Mouse (Mus musculus) macrophage (primary cell): ENCODE measurements around the gene Gm49384. TPM values are rescaled to one million over a fixed set of nuclear protein-coding genes. Genes with fewer than 3 reads are reported as not detected.
A peak's percentile ranks its signal among the peaks of the same experiment; 100 is the strongest.

Experiments used
- H3K27ac ChIP-seq: fragments of 350-480 bp; formaldehyde crosslinking; 2 replicates; pipeline ENCODE4 v1.9.0; 2021
- H3K36me3 ChIP-seq: fragments of 350-480 bp; formaldehyde crosslinking; 2 replicates; pipeline ENCODE4 v1.9.0; 2021; ENCODE audit errors: inconsistent target
- H3K4me3 ChIP-seq: fragments of 350-480 bp; formaldehyde crosslinking; 2 replicates; pipeline ENCODE4 v1.9.0; 2021; ENCODE audit errors: inconsistent target
- H3K79me2 ChIP-seq: fragments of 350-480 bp; formaldehyde crosslinking; 2 replicates; pipeline ENCODE4 v1.9.0; 2021; ENCODE audit errors: inconsistent target
- WGBS: methylation state at CpG from one replicate; pipeline ENCODE4 v1.1.7; 2026; ENCODE audit warnings: inconsistent platforms; ENCODE audit not compliant: missing documents; 5-methylcytosine and 5-hydroxymethylcytosine counted together
- polyA plus RNA-seq: library from polyadenylated mRNA; stranded (reverse); fragments of 250-400 nt; gene quantifications from 3 replicates; pipeline ENCODE4 v1.2.4, GENCODE M21; 2018; ENCODE audit warnings: inconsistent platforms
- total RNA-seq, 78 experiments: library from RNA; depleted of rRNA; stranded (reverse); fragments of 250-400 nt; gene quantifications; 1 replicate in 9 of 78; 2 replicates in 24 of 78; 3 replicates in 43 of 78; 4 replicates in 2 of 78; pipeline ENCODE4 v1.2.4; 2018; ENCODE audit warnings: inconsistent platforms in 56 of 78

Gene Gm49384
- 1 to 10 TPM in 5 of 26 experiments, not detected in 21; 1.1 to 2.6 (median 1.5) TPM for total RNA-seq (2018; cell fraction: chromatin; rRNA removed)
- total RNA-seq (2018; cell fraction: cytosol; rRNA removed), result 1 to 10 TPM; 1.1 to 6.2 (median 3.6) TPM
- 1 to 10 TPM in 14 of 26 experiments, under 1 TPM in 3, not detected in 9; 0.71 to 4.3 (median 1.5) TPM for total RNA-seq (2018; cell fraction: nucleus; rRNA removed)
- 2.2 to 6.7 TPM (median 5.8 TPM) in 3 replicates for polyA plus RNA-seq

DNA sequence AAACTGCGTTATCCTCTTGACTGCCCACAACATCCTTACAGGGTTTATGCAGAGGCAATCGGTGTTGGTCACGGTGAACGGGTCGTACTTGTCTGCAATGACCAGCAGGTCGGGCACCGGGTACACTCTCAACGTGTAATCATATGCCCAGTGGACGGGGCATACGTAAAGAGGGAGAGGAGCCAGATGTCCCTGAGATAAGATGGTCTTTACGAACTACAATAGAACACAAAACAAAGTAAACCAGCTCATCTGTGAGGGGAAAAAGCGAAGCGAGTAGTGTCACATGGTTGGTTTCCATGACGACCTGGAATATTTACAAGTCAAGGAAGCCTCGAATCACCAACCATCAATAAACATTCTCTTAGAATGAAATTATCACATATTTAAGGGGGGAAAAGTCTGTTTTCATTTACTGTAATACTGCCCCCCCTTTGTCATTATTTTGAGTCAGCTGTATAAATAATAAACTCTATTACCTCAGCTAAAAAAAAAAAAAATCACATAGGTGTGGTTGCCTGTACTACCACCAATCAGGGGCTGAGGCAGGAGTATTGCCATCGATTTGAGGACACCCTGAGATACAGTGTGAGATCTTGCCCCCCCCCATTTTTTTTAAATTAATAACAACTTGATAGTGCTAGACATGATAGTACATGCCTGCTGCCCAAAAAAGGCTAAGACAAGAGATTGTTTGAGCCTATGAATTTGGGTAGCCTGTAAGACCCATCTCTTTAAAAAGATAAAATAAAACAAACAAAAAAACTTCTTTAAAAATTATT is at the start of gene Gm49384:
TSS of gene Gm49384 (minus strand) at position 216 of the 782 bp plus-strand sequence.
- 93% methylated on average over 16 of the region's 16 CpGs for WGBS
- H3K27ac ChIP-seq, result no peak within 1 kb of the TSS
- no peaks in the 10 kb centered on the region for H3K36me3 ChIP-seq
- no peak within 1 kb of the TSS for H3K4me3 ChIP-seq
- no peaks in the 10 kb centered on the region for H3K79me2 ChIP-seq

DNA sequence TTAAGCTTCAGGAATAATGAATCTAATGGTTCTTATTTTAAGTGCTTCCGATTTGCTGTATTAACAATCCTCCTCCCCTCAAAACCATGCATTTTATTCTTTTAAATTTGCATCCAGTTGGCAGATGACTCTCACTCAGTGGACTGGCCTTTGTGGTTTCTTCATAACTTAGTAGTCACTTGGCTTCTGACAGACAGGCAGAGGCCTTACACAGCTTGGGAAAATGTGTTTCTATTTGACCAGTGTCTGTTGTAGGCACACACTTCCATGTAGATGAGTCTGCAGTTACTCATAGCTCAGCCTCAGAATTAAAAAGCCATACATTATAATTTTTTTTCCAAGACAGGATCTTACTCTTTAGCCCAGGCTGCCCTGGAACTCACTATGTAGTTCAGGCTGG is 49.7 kb upstream of the Gm49384 start:
- H3K4me3 ChIP-seq, result no peak overlapping the region
- no peaks in the 10 kb centered on the region for H3K36me3 ChIP-seq
- 100% methylated on average over 1 of the region's 1 CpGs for WGBS
- no peak overlapping the region for H3K27ac ChIP-seq
- no peaks in the 10 kb centered on the region for H3K79me2 ChIP-seq

DNA sequence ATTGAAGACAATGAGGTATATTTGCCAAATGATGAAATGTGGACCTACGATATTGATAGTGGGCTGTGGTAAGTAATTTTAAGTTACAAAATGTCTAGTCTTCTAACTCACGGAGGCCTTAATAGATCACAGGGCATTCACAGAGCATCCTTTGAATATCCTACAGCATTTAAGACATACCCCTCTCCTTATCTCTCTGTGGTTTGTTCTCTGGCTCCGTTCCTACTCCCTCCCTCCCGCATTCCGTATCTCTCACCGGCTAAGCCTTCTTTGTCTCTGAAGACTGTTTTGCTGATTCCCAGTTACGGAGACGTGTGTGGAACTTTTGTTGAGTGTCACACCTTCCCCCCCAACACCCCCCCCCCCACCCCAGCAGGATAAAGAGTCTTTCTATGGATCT is 46.7 kb upstream of the Gm49384 start:
- Histone ChIP-seq H3K36me3 (no peaks in the 10 kb centered on the region), H3K79me2 (no peaks in the 10 kb centered on the region), H3K27ac (no peak overlapping the region), H3K4me3 (no peak overlapping the region)
- WGBS, result 94% methylated on average over 7 of the region's 8 CpGs

DNA sequence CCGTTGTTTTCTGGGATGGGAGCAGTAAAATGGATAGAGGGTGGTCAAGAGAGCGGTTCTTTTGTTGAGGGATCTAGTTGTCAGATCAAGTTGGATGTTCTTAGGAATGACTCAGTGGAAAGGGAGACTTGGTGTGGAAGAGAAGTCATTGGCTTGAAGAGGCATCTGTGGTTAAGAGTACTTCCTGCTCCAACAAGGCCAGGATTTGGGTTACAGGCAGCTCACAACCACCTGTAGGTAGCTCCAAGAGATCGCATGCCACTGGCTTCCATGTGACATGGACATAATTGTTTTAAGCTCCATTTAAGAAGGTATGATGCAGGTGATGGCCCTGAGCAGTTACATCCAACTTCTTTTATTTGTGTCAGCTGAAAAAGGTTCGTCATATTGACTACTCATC is 45.7 kb upstream of the Gm49384 start:
- 88% methylated on average over 4 of the region's 4 CpGs for WGBS
- Histone ChIP-seq H3K27ac (no peak overlapping the region), H3K4me3 (no peak overlapping the region), H3K36me3 (no peaks in the 10 kb centered on the region), H3K79me2 (no peaks in the 10 kb centered on the region)

DNA sequence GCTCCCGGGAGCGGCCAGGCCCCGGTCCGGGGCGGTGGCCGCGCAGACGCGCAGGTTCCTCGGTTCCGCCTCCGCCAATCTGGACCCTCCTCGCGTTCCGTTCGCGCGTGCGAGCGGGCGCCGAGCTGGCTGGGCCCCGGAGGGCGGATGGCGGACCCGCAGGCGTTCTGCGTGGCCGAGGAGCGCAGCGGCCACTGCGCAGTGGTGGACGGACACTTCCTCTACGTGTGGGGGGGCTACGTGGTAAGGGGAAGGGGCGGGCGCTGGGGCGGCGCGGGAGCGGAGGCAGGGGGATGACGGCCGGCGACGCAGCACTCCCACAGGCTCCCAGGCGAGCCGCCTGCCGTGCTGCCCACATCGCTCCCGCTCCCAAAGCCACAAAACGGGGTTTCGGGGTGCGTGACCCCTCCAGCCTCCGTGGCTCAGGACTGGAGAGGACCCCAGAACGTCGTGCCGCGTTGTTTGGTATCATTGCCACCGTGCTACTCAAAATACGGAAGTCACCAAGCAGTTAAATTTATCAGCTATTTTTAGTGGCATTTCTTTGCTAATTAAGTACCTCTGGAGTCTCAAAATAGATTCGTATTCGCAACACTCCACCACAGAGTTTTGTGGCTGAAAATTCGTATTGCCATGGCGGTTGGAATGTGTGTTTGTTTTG is 37.8 kb upstream of the Gm49384 start:
- Histone ChIP-seq H3K4me3 (peak overlapping the region; percentile 53), H3K36me3 (no peaks in the 10 kb centered on the region), H3K79me2 (no peaks in the 10 kb centered on the region), H3K27ac (0 out of 2 replicates have a peak overlapping the region, but pooled peaks have one; percentile 22)
- 0% methylated on average over 39 of the region's 64 CpGs for WGBS

DNA sequence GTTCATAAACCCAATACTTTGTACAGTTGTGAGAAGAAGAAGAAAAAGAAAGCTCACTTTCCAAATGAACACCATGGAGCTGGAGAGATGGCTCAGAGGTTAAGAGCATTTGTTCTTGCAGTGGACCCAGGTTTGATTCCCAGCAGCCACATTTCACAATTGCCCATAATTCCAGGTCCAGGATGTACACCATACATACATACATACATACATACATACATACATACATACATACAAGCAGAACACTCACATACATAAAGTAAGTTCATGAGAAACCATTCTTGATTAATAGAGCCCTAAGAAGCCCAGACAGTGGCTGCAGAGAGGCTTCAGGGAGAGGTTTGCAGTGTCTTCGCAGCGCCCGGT is 37.3 kb upstream of the Gm49384 start:
- Histone ChIP-seq H3K36me3 (no peaks in the 10 kb centered on the region), H3K27ac (no peak overlapping the region), H3K79me2 (no peaks in the 10 kb centered on the region), H3K4me3 (peak overlapping the region; percentile 34)
- WGBS, result 0% methylated on average over 3 of the region's 3 CpGs

DNA sequence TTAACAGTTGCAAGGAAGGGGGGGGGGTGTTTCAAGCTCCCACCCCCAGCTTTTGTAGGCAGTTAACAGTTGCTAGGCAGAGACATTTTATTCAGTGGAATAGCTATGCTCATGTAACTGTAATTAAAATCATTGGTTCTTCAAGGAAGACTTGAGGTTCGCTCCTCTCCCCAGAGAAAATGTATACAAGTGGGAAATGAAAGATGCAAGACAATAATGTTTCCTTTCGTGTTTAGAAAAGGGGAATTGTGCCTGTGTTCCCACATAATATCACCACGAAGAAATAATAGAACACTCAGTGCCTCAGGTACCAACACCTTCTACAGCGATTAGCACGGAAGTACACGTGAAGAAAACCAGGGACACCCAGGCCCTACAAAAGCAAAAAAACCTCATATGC is 36.8 kb upstream of the Gm49384 start, which contains the start of gene Klhdc1:
TSS of gene Klhdc1 (plus strand) at position 301 of the 400 bp plus-strand sequence.
- H3K27ac ChIP-seq, result 0 out of 2 replicates have a peak within 1 kb of the TSS, but pooled peaks have one; percentile 22

DNA sequence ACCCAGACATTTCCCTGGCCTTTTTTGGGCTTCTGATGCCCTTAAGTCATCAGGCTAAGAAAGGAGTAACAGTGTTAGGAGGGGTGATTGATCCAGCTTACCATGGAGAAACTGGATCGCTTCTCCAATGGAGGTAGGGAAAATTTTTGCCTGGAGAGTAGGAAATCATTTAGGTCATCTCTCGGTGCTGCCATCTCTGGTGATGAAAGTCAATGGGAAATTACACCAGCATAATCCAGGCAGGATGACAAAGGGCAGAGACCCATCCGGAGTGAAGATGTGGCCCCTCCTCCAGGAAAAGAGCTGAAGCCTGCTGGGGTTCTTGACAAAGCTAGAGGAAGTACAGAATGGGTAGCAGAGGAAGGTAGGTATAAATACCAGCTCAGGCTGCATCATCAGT is 34.2 kb upstream of the Gm49384 start:
- H3K36me3 ChIP-seq, result no peaks in the 10 kb centered on the region
- H3K27ac ChIP-seq, result no peak overlapping the region
- no peak overlapping the region for H3K4me3 ChIP-seq
- 55% methylated on average over 3 of the region's 3 CpGs for WGBS
- H3K79me2 ChIP-seq, result no peaks in the 10 kb centered on the region

More for the DNA sequence above, 36.8 kb upstream of the Gm49384 start, which contains the start of gene Klhdc1:
- H3K79me2 ChIP-seq, result no peaks in the 10 kb centered on the region
- no peaks in the 10 kb centered on the region for H3K36me3 ChIP-seq
- WGBS, result 54% methylated on average over 6 of the region's 6 CpGs
- H3K4me3 ChIP-seq, result peak within 1 kb of the TSS; percentile 53

DNA sequence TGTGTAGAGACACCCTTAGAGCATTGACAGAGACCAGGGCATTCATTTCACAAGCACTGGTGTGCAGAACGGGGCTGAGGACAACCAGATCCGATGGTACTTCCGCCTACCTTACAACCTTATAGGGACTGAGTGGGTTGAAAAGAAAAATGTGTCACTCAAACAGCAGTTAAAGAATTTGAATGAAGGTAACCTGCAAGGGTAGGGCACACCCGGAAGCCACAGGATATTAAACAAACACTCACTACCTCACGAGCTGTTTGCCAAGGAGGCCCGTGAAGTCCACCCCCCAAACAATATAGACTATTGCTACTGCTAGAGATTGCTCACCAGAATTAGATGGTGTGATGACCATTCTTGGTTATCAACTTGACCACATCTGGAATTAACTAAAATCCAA is 31.7 kb upstream of the Gm49384 start:
- no peaks in the 10 kb centered on the region for H3K79me2 ChIP-seq
- H3K36me3 ChIP-seq, result no peaks in the 10 kb centered on the region
- no peak overlapping the region for H3K27ac ChIP-seq
- no peak overlapping the region for H3K4me3 ChIP-seq
- WGBS, result 96% methylated on average over 6 of the region's 6 CpGs

DNA sequence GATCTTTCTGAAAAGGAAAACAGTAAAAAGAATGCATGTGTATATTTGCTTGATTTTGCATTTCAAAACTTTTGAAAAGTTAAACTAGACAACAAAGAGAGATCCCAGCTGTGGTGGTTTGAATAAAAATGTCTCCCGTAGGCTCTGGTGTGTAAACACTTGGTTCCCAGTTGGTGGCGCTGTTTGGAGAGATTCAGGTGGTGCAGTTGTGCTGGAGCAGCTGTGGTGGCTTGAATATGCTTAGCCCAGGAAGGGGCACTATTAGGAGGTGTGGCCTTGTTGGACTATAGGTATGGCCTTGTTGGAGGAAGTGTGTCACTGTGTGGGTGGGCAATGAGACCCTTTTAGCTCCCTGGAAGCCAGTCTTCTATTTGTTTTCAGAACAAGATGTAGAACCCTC is 25.2 kb upstream of the Gm49384 start:
- H3K79me2 ChIP-seq, result peaks cover 10% of the 10 kb centered on the region; the same call in 1 of the 2 replicates
- WGBS, result 64% methylated on average over 2 of the region's 2 CpGs

DNA sequence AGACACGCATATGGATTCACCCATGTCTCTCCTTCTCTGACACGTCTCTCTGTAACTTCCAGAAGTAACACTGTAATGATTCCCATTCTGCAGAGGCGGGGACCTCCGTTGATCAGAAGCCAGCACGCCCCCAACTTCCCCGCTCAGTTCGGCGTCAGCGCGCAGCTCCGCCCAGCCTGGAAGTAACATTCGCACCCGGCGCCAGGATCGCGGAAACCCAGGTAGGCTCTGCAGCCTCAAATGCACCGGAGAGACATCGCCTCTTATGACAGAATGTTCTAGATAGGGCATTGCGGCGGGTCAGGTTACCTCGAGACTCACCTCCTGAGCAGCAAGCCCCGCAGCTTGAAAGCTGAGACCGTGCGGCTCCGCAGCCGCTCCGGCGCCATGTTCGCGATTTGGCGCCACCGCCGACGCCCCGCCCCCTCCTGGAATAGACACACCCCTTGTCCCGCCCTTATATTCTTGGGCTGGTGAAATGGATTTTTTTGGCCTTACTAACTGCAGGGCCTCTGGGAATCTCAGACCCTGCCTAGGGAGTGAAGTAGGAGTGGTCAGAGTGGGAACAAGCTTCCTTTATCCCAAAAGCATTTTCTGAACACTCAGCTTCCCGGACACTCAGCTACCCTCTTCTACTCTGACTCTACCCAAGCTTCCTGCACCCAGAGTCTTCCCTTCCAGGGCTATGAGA is 23.9 kb upstream of the Gm49384 start, which contains the start of gene Pole2:
TSS of gene Pole2 (minus strand) at position 420 of the 691 bp plus-strand sequence.
- Histone ChIP-seq H3K36me3 (no peaks in the 10 kb centered on the region), H3K79me2 (peaks cover 10% of the 10 kb centered on the region; the same call in 1 of the 2 replicates), H3K4me3 (peak within 1 kb of the TSS; percentile 53), H3K27ac (peak within 1 kb of the TSS; percentile 45)
- WGBS, result under 1% methylated on average over 37 of the region's 37 CpGs

More for the DNA sequence above, 25.2 kb upstream of the Gm49384 start:
- Histone ChIP-seq H3K36me3 (no peaks in the 10 kb centered on the region), H3K4me3 (no peak overlapping the region), H3K27ac (no peak overlapping the region)

DNA sequence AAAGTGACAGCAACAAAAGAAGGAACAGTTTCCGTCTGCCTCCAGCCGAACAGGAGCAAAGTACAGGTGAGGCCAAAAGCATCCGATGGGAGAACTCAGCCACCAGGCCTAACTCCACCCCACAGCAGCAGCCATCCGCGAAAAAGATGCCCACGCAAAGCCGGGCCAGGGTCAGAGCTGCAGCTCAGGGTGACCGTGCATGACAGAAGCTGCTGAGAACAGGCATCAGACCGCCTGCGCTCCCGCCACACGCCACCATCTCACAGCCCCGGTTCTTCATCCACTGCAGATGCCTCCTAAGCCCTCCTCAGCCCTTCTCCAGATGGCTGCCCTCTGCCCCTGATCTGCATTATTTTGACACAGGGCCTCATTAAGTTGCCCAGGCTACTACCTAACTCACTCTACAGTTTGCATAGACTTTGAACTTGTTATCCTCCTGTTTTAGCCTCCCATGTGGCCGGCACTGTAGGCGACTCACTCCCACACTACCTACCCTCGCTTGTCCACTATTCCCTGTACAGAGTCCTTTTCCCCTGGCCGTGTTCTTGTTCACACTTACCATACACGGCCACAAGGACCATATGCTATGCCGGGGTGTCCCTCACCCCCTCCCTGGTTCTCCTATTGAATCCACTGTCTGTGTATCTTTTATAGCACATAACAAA is 16.7 kb upstream of the Gm49384 start:
- WGBS, result 94% methylated on average over 19 of the region's 19 CpGs
- no peaks in the 10 kb centered on the region for H3K36me3 ChIP-seq

DNA sequence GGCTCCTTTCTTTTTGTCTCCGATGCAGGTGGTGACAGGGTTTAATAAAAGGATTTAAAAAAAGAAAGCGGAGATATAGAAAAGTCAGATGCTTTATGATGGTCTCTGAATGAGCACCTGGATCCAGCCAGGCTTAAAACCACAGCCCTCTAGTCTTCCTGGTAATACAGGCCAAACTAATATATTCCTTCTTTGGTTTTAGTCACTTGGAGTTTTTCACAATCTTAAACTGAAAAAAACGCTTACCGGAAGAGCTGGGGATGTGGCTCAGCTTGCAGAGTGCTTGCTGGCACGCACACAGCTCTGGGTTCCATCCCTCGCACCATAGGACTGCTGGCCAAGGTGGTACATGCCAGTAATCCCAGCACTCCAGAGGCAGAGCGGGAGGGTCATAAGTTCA is 12.5 kb upstream of the Gm49384 start:
- H3K27ac ChIP-seq, result no peak overlapping the region
- no peaks in the 10 kb centered on the region for H3K79me2 ChIP-seq
- H3K36me3 ChIP-seq, result no peaks in the 10 kb centered on the region
- no peak overlapping the region for H3K4me3 ChIP-seq
- WGBS, result 89% methylated on average over 7 of the region's 7 CpGs

More for the DNA sequence above, 16.7 kb upstream of the Gm49384 start:
- no peak overlapping the region for H3K4me3 ChIP-seq
- H3K79me2 ChIP-seq, result no peaks in the 10 kb centered on the region
- H3K27ac ChIP-seq, result no peak overlapping the region
